Mouse (Mus musculus): Measurements from ENCODE around the gene Akr7a5. TPM values are rescaled to one million over a fixed set of nuclear protein-coding genes. Genes with fewer than 3 reads are reported as not detected.

The Akr7a5 gene
- polyA plus RNA-seq, 1 experiment: 209 TPM

- Histone ChIP-seq H3K27ac (ENCODE audit: insufficient read depth, low read depth, low read length) (no peak overlapping the region), H3K36me3 (ENCODE audit: control insufficient read depth, insufficient read depth, low read length) (peaks cover 65% of the 10 kb centered on the region), H3K4me3 (ENCODE audit: low read depth, low read length) (no peak overlapping the region), H3K27me3 (ENCODE audit: control insufficient read depth, insufficient read depth, low read length) (no peaks in the 10 kb centered on the region), H3K4me1 (ENCODE audit: control insufficient read depth, insufficient read depth, insufficient read length, low read length) (no peaks in the 10 kb centered on the region)
- no peak for TF ChIP-seq CTCF (IDR thresholded peaks at IDR 0.05; ENCODE audit: extremely low read depth, insufficient read length, insufficient replicate concordance, low read depth, low read length)
- no peak for TF ChIP-seq POLR2A (IDR thresholded peaks at IDR 0.05; ENCODE audit: low read depth, low read length)
- WGBS: 68% methylated on average over 9 of the region's 9 CpGs
Measured at GRCm38 (mm10) chr4:139271562-139271961, 39.0 kb upstream of the Akr7a5 start.

- Histone ChIP-seq H3K4me1 (ENCODE audit: control insufficient read depth, insufficient read depth, insufficient read length, low read length) (no peaks in the 10 kb centered on the region), H3K27me3 (ENCODE audit: control insufficient read depth, insufficient read depth, low read length) (no peaks in the 10 kb centered on the region), H3K36me3 (ENCODE audit: control insufficient read depth, insufficient read depth, low read length) (peaks cover 56% of the 10 kb centered on the region), H3K4me3 (ENCODE audit: low read depth, low read length) (no peak overlapping the region), H3K27ac (ENCODE audit: insufficient read depth, low read depth, low read length) (no peak overlapping the region)
- no peak for TF ChIP-seq POLR2A (IDR thresholded peaks at IDR 0.05; ENCODE audit: low read depth, low read length)
- TF ChIP-seq CTCF (IDR thresholded peaks at IDR 0.05; ENCODE audit: extremely low read depth, insufficient read length, insufficient replicate concordance, low read depth, low read length): no peak
- 86% methylated on average over 10 of the region's 10 CpGs for WGBS
Measured at GRCm38 (mm10) chr4:139272951-139273680, 37.4 kb upstream of the Akr7a5 start.

- H3K27ac ChIP-seq (ENCODE audit: insufficient read depth, low read depth, low read length): no peak overlapping the region
- H3K4me1 ChIP-seq (ENCODE audit: control insufficient read depth, insufficient read depth, insufficient read length, low read length): no peaks in the 10 kb centered on the region
- peaks cover 48% of the 10 kb centered on the region for H3K36me3 ChIP-seq (ENCODE audit: control insufficient read depth, insufficient read depth, low read length)
- WGBS: 83% methylated on average over 7 of the region's 7 CpGs
- H3K27me3 ChIP-seq (ENCODE audit: control insufficient read depth, insufficient read depth, low read length): no peaks in the 10 kb centered on the region
- no peak overlapping the region for H3K4me3 ChIP-seq (ENCODE audit: low read depth, low read length)
- no peak for TF ChIP-seq POLR2A (IDR thresholded peaks at IDR 0.05; ENCODE audit: low read depth, low read length)
- TF ChIP-seq CTCF (IDR thresholded peaks at IDR 0.05; ENCODE audit: extremely low read depth, insufficient read length, insufficient replicate concordance, low read depth, low read length): no peak
Measured at GRCm38 (mm10) chr4:139274573-139274972, 36.0 kb upstream of the Akr7a5 start.

GRCm38 (mm10) chr4:139276411-139276810 lies 34.1 kb upstream of the Akr7a5 start:
- Histone ChIP-seq H3K27me3 (ENCODE audit: control insufficient read depth, insufficient read depth, low read length) (no peaks in the 10 kb centered on the region), H3K4me3 (ENCODE audit: low read depth, low read length) (no peak overlapping the region), H3K4me1 (ENCODE audit: control insufficient read depth, insufficient read depth, insufficient read length, low read length) (no peaks in the 10 kb centered on the region), H3K36me3 (ENCODE audit: control insufficient read depth, insufficient read depth, low read length) (peaks cover 58% of the 10 kb centered on the region), H3K27ac (ENCODE audit: insufficient read depth, low read depth, low read length) (no peak overlapping the region)
- 91% methylated on average over 7 of the region's 7 CpGs for WGBS
- TF ChIP-seq CTCF (IDR thresholded peaks at IDR 0.05; ENCODE audit: extremely low read depth, insufficient read length, insufficient replicate concordance, low read depth, low read length) (no peak), POLR2A (IDR thresholded peaks at IDR 0.05; ENCODE audit: low read depth, low read length) (no peak)

GRCm38 (mm10) chr4:139280530-139280929 lies 30.0 kb upstream of the Akr7a5 start:
- Histone ChIP-seq H3K36me3 (ENCODE audit: control insufficient read depth, insufficient read depth, low read length) (peaks cover 63% of the 10 kb centered on the region), H3K4me3 (ENCODE audit: low read depth, low read length) (no peak overlapping the region), H3K4me1 (ENCODE audit: control insufficient read depth, insufficient read depth, insufficient read length, low read length) (no peaks in the 10 kb centered on the region), H3K27me3 (ENCODE audit: control insufficient read depth, insufficient read depth, low read length) (no peaks in the 10 kb centered on the region), H3K27ac (ENCODE audit: insufficient read depth, low read depth, low read length) (no peak overlapping the region)
- TF ChIP-seq POLR2A (IDR thresholded peaks at IDR 0.05; ENCODE audit: low read depth, low read length) (no peak), CTCF (IDR thresholded peaks at IDR 0.05; ENCODE audit: extremely low read depth, insufficient read length, insufficient replicate concordance, low read depth, low read length) (no peak)
- 90% methylated on average over 12 of the region's 12 CpGs for WGBS

- Histone ChIP-seq H3K4me1 (ENCODE audit: control insufficient read depth, insufficient read depth, insufficient read length, low read length) (no peaks in the 10 kb centered on the region), H3K27ac (ENCODE audit: insufficient read depth, low read depth, low read length) (no peak overlapping the region), H3K36me3 (ENCODE audit: control insufficient read depth, insufficient read depth, low read length) (peaks cover 66% of the 10 kb centered on the region), H3K27me3 (ENCODE audit: control insufficient read depth, insufficient read depth, low read length) (no peaks in the 10 kb centered on the region), H3K4me3 (ENCODE audit: low read depth, low read length) (no peak overlapping the region)
- WGBS: 91% methylated on average over 16 of the region's 16 CpGs
- no peak for TF ChIP-seq CTCF (IDR thresholded peaks at IDR 0.05; ENCODE audit: extremely low read depth, insufficient read length, insufficient replicate concordance, low read depth, low read length)
- TF ChIP-seq POLR2A (IDR thresholded peaks at IDR 0.05; ENCODE audit: low read depth, low read length): no peak
Measured at GRCm38 (mm10) chr4:139281791-139282345, 28.7 kb upstream of the Akr7a5 start.

- WGBS: 49% methylated on average over 6 of the region's 6 CpGs
- Histone ChIP-seq H3K27me3 (ENCODE audit: control insufficient read depth, insufficient read depth, low read length) (no peaks in the 10 kb centered on the region), H3K4me1 (ENCODE audit: control insufficient read depth, insufficient read depth, insufficient read length, low read length) (no peaks in the 10 kb centered on the region), H3K4me3 (ENCODE audit: low read depth, low read length) (no peak overlapping the region), H3K36me3 (ENCODE audit: control insufficient read depth, insufficient read depth, low read length) (peaks cover 76% of the 10 kb centered on the region), H3K27ac (ENCODE audit: insufficient read depth, low read depth, low read length) (no peak overlapping the region)
- no peak for TF ChIP-seq POLR2A (IDR thresholded peaks at IDR 0.05; ENCODE audit: low read depth, low read length)
- TF ChIP-seq CTCF (IDR thresholded peaks at IDR 0.05; ENCODE audit: extremely low read depth, insufficient read length, insufficient replicate concordance, low read depth, low read length): no peak
Measured at GRCm38 (mm10) chr4:139282955-139283417, 27.6 kb upstream of the Akr7a5 start.
